Mouse (Mus musculus): Measurements from ENCODE around the gene Galr2.

The Galr2 gene

GRCm38 (mm10) chr11:116307019-116307725 is 26.4 kb downstream of the Galr2 start, which contains the start of gene Exoc7:
TSS of gene Exoc7 (minus strand) at chr11:116307233.
- DNase-seq (ENCODE audit: low spot score) = peak; percentile 18

- peak; percentile 61 for DNase-seq (ENCODE audit: low spot score)
Measured at GRCm38 (mm10) chr11:116307762-116308531, 27.2 kb downstream of the Galr2 start.

- DNase-seq (ENCODE audit: low spot score) = no peak
Measured at GRCm38 (mm10) chr11:116309601-116310000, 28.9 kb downstream of the Galr2 start.

GRCm38 (mm10) chr11:116311169-116311568 is 30.4 kb downstream of the Galr2 start:
- peak; percentile 22 for DNase-seq (ENCODE audit: low spot score)

GRCm38 (mm10) chr11:116312359-116312758 is 31.6 kb downstream of the Galr2 start:
- no peak for DNase-seq (ENCODE audit: low spot score)

GRCm38 (mm10) chr11:116318719-116319659 is 38.2 kb downstream of the Galr2 start:
- peak; percentile 78 for DNase-seq (ENCODE audit: low spot score)

- DNase-seq (ENCODE audit: low spot score) = no peak
Measured at GRCm38 (mm10) chr11:116326963-116327603, 46.3 kb downstream of the Galr2 start.

GRCm38 (mm10) chr11:116329314-116330210 is 48.8 kb downstream of the Galr2 start:
- DNase-seq (ENCODE audit: low spot score) = peak; percentile 46

GRCm38 (mm10) chr11:116330211-116330518 is 49.4 kb downstream of the Galr2 start:
- no peak for DNase-seq (ENCODE audit: low spot score)

- no peak for DNase-seq (ENCODE audit: low spot score)
Measured at GRCm38 (mm10) chr11:116332232-116332982, 51.7 kb downstream of the Galr2 start.

GRCm38 (mm10) chr11:116332983-116333270 is 52.2 kb downstream of the Galr2 start:
- no peak for DNase-seq (ENCODE audit: low spot score)

Measured in MN1 (cell line).